Comparison of ENCODE assay signal across 8 mouse cellular contexts in genomic region chr9:72791681-72792080, GRCm38 (mm10). TPM values are rescaled to one million over a fixed set of nuclear protein-coding genes. Genes with fewer than 3 reads are reported as not detected.
DNase-seq lines count a peak whose midpoint lies in the region; ATAC-seq lines count a peak whose summit lies in the region.

No protein-coding gene starts in this region.

- peak overlapping the region; percentile 38 for H3K9ac ChIP-seq in hindbrain, embryonic 16.5 days (ENCODE audit: low read depth, low read length)

- no peaks in the 10 kb centered on the region for H3K9me3 ChIP-seq in hindbrain, embryonic 16.5 days (ENCODE audit: control insufficient read depth, low read length)

- WGBS in hindbrain, embryonic 16.5 days: 8% methylated on average over 6 of the region's 6 CpGs

- no peak overlapping the region for H3K27ac ChIP-seq in hindbrain, embryonic 16.5 days (ENCODE audit: low read depth, low read length)

- H3K27me3 ChIP-seq in hindbrain, embryonic 16.5 days (replicated peaks; ENCODE audit: control insufficient read depth, insufficient read depth, low read length): no peaks in the 10 kb centered on the region

- peak overlapping the region; percentile 37 for H3K4me2 ChIP-seq in hindbrain, embryonic 16.5 days (ENCODE audit: low read length)

- H3K36me3 ChIP-seq in hindbrain, embryonic 16.5 days (ENCODE audit: control insufficient read depth, insufficient read depth, low read length): no peaks in the 10 kb centered on the region

- H3K4me3 ChIP-seq in hindbrain, embryonic 16.5 days (ENCODE audit: low read length): peak overlapping the region; percentile 22; the same call in 1 of the 2 replicates

- H3K4me1 ChIP-seq in hindbrain, embryonic 16.5 days (ENCODE audit: control insufficient read depth, insufficient read depth, low read depth, low read length): peaks cover 3% of the 10 kb centered on the region; the same call in 1 of the 2 replicates

- no peak for ATAC-seq in hindbrain, embryonic 16.5 days

- DNase-seq in 3134 (ENCODE audit: extremely low read depth, insufficient read length, low spot score) (peak; percentile 67), ZHBTc4 (ENCODE audit: low read depth, low spot score) (peak; percentile 72)
- peak; percentile 5 to 9 for DNase-seq in gastrocnemius, adult 8-10 months (ENCODE audit: low spot score in 2 of 2)
- peak; percentile 18 for DNase-seq in lung, postnatal 10 days
- DNase-seq in right cerebral cortex, adult 2 months (ENCODE audit: low spot score in 2 of 2): no peak
- DNase-seq in frontal cortex, postnatal 25 days (ENCODE audit: low spot score in 2 of 2): no peak
- DNase-seq in layer of hippocampus, adult 18-20 months (ENCODE audit: low spot score in 2 of 2): no peak

RNA-seq across cellular contexts. Expression of gene Prtg, which starts 15.0 kb away (rescaled TPM):
- total RNA-seq in gastrocnemius, adult 8-10 months (2022): under 1 TPM; 0.07 to 0.38 (median 0.12) TPM
- 0.40 and 0.51 TPM in 2 replicates for polyA plus RNA-seq in hindbrain, embryonic 16.5 days (2015; fragmentation: Nextera tagmentation; extraction: Ambion mirVana)
- total RNA-seq in layer of hippocampus, adult 18-20 months (2021): 1 to 10 TPM; 3.0 to 3.1 TPM

Comparison
In these comparisons a context has a peak if more than half of its experiments do, and no peak if none do; other contexts are left out.
1. DNase-seq: peak in 3134 (single experiment), ZHBTc4 (single experiment), gastrocnemius, adult 8-10 months (2 of 2) and lung, postnatal 10 days (single experiment); none in right cerebral cortex, adult 2 months (0 of 2), frontal cortex, postnatal 25 days (0 of 2) and layer of hippocampus, adult 18-20 months (0 of 2).